Mouse (Mus musculus): ENCODE measurements around the gene Lbh.

DNA sequence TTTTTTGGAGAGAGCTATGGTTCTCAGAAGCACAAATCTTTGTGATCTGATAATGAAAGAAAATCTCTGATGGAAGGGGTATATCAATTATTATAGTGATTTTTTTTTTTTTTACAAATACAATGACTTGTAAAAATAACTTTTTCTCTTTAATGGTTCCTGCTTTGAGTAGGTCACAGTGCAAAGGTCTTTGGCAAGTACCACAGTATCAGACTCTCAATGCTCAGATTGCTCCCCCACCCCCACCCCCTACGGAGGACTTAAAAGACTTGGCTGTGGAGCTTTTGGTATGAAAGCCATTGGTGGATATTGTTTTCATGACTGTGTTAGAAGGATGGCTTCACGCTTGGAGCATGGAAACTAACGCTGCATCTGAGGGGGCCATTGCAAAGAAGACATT is 18.2 kb downstream of the Lbh start:
- TF ChIP-seq CTCF (IDR thresholded peaks at IDR 0.05; ENCODE audit: insufficient read depth, low read depth, low read length) (no peak), POLR2A (IDR thresholded peaks at IDR 0.05; ENCODE audit: insufficient read depth, low read depth, low read length) (no peak)
